Mouse (Mus musculus): Measurements from ENCODE around the gene Fbxo34.

GRCm38 (mm10) chr14:47495951-47496350 lies 45.7 kb downstream of the Fbxo34 start:
- TF ChIP-seq CTCF (conservative IDR thresholded peaks at IDR 0.05; ENCODE audit: low read length) (no peak), POU5F1 (IDR thresholded peaks at IDR 0.05; ENCODE audit: borderline replicate concordance, low read length) (no peak)
